Mouse (Mus musculus) hindlimb bud, embryonic 11.5 days (tissue): ENCODE results near the gene Brd9.
"Not testable (repeated sequence)": the region's sequence is repeated elsewhere in the genome, so short reads cannot be mapped to it uniquely, and the experiment has no call there.

Experiments used
- DNase-seq: peaks from one replicate; pipeline ENCODE4 v3.0.0-alpha.2; 2012; ENCODE audit warnings: low read depth, low spot score; ENCODE audit errors: extremely low spot score

Brd9 gene

GRCm38 (mm10) chr13:73990325-73990724 is 52.7 kb downstream of the Brd9 start:
- no peak for DNase-seq

- no peak for DNase-seq
These were observed 53.1 kb downstream of the Brd9 start for GRCm38 (mm10) chr13:73990761-73991160.

GRCm38 (mm10) chr13:73991267-73991666 is 53.7 kb downstream of the Brd9 start:
- DNase-seq, result no peak

GRCm38 (mm10) chr13:73996456-73996855 is 58.8 kb downstream of the Brd9 start:
- DNase-seq, result no peak

- DNase-seq, result no peak
These were observed 62.9 kb downstream of the Brd9 start for GRCm38 (mm10) chr13:74000519-74000918.

- no peak for DNase-seq
These were observed 63.4 kb downstream of the Brd9 start for GRCm38 (mm10) chr13:74000961-74001360.

GRCm38 (mm10) chr13:74001492-74001891 is 63.9 kb downstream of the Brd9 start:
- DNase-seq, result no peak

- not testable (repeated sequence) for DNase-seq
These were observed 69.3 kb downstream of the Brd9 start for GRCm38 (mm10) chr13:74006881-74007280.

- not testable (repeated sequence) for DNase-seq
These were observed 70.6 kb downstream of the Brd9 start for GRCm38 (mm10) chr13:74008216-74008615.

GRCm38 (mm10) chr13:74008948-74009718 is 71.5 kb downstream of the Brd9 start, which contains the start of gene Tppp:
Tppp (plus strand) TSS chr13:74009407.
- peak; percentile 46 for DNase-seq

GRCm38 (mm10) chr13:74009791-74010614 is 72.4 kb downstream of the Brd9 start:
- no peak for DNase-seq
